Mouse (Mus musculus): ENCODE data around the gene Psme2. TPM values are rescaled to one million over a fixed set of nuclear protein-coding genes. Genes with fewer than 3 reads are reported as not detected.
A peak's percentile ranks its signal among the peaks of the same experiment; 100 is the strongest.

The Psme2 gene
- polyA plus RNA-seq, 1 experiment from 2014 or later: 225 TPM

DNA sequence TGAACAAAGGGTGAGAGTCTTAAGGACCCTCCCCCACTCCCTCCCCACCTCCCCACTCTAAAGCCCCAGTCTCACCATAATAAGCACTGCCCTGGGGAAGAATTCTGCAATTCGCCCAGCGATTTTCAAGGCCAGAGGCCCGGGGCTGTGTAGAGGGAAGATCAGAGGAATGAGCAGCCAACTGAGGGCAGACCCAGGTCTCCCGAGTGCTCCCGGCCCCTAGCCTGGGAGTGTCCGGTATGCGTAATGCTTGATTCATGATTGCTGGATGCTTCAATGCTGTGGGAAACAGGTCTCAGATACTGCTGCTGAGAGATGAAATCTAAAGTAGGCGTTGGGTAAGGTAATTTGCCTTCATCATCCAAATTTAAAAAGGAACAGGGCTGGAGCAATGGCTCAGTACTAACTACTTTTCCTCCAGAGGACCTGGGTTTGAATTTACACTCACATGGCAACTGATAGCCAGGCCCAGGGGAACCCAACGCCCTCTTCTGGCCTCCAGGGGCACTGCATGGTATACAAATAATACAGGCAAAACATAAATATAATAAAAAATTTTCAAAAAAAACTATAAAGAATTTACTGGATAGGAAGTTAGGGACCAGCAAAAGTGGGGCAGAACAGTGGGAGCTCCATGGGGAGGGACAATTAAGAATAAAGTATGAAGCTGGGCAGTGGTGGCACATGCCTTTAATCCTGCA is 8.8 kb downstream of the Psme2 start:
- 74% methylated on average over 9 of the region's 9 CpGs for WGBS
- no peaks in the 10 kb centered on the region for H3K27me3 ChIP-seq (ENCODE audit: control insufficient read depth, insufficient read depth, low read length)

GRCm38 (mm10) chr14:55580731-55581130 is 10.2 kb downstream of the Psme2 start:
- Histone ChIP-seq H3K27ac (replicated peaks in 1 of 2; ENCODE audit: control insufficient read depth in 1 of 2, insufficient read depth in 1 of 2, low read depth in 2 of 2, low read length in 2 of 2) (no peak overlapping the region), H3K27me3 (ENCODE audit: control insufficient read depth, insufficient read depth, low read length) (no peaks in the 10 kb centered on the region), H3K9me3 (ENCODE audit: control insufficient read depth, low read length) (no peaks in the 10 kb centered on the region), H3K9ac (ENCODE audit: low read length) (no peak overlapping the region), H3K36me3 (ENCODE audit: control insufficient read depth, insufficient read depth, low read length) (peaks cover 26% of the 10 kb centered on the region), H3K4me3 (ENCODE audit: control insufficient read depth in 1 of 2, insufficient read depth in 1 of 2, low read depth in 1 of 2, low read length in 2 of 2) (no peak overlapping the region), H3K4me1 (ENCODE audit: control insufficient read depth in 2 of 2, insufficient read depth in 2 of 2, low read length in 2 of 2) (peaks cover 12 to 36% of the 10 kb centered on the region in 2 experiments; a peak in 3 of 4 replicates), H3K4me2 (ENCODE audit: low read length) (no peak overlapping the region)
- ATAC-seq (ENCODE audit: insufficient number of reproducible peaks, insufficient read depth, low FRiP score, low read depth): no peak
- WGBS: 93% methylated on average over 16 of the region's 16 CpGs

More for the DNA sequence above, 8.8 kb downstream of the Psme2 start:
- Histone ChIP-seq H3K36me3 (ENCODE audit: control insufficient read depth, insufficient read depth, low read length) (peaks cover 28% of the 10 kb centered on the region), H3K4me3 (ENCODE audit: control insufficient read depth in 1 of 2, insufficient read depth in 1 of 2, low read depth in 1 of 2, low read length in 2 of 2) (no peak overlapping the region), H3K4me2 (ENCODE audit: low read length) (no peak overlapping the region), H3K4me1 (ENCODE audit: control insufficient read depth in 2 of 2, insufficient read depth in 2 of 2, low read length in 2 of 2) (peaks cover 3 to 28% of the 10 kb centered on the region in 2 experiments; a peak in 3 of 4 replicates), H3K9ac (ENCODE audit: low read length) (no peak overlapping the region), H3K9me3 (ENCODE audit: control insufficient read depth, low read length) (no peaks in the 10 kb centered on the region), H3K27ac (replicated peaks in 1 of 2; ENCODE audit: control insufficient read depth in 1 of 2, insufficient read depth in 1 of 2, low read depth in 2 of 2, low read length in 2 of 2) (no peak overlapping the region)
- ATAC-seq (ENCODE audit: insufficient number of reproducible peaks, insufficient read depth, low FRiP score, low read depth): no peak

DNA sequence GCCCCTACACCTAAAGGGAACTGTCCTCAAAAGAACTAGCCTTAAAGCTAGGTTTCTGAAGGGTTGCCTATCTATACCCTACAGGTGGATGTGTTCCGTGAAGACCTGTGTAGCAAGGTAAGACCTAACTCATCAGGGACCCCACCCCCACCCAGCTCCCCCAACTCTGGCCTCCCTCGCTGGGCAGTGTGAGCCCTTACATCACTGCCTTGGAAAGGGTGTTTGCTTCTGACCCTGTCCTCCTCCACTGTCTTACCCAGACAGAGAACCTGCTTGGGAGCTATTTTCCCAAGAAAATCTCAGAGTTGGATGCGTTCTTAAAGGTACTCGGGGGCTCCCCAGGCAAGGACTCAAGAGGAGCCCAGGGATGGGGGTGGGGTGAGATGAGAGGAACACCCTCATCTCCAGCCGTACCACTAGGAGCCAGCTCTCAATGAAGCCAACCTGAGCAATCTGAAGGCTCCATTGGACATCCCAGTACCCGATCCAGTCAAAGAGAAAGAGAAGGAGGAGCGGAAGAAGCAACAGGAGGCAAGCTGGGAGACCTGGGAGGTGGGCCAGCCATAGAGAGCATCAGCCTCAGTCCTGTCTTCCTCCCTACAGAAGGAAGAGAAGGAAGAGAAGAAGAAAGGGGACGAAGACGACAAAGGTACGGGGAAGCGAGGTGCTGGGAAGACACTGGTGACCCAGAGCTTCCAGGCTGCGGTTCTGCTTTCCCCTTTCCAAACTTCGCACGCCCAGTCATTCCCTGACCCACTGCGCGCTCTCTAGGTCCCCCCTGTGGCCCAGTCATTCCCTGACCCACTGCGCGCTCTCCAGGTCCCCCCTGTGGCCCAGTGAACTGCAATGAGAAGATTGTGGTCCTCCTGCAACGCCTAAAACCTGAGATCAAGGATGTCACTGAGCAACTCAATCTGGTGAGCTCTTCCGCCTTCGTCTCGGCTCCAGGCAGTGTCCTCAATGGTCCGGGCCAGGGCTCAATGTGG is 11.1 kb downstream of the Psme2 start:
- ATAC-seq (ENCODE audit: insufficient number of reproducible peaks, insufficient read depth, low FRiP score, low read depth): no peak
- Histone ChIP-seq H3K9ac (ENCODE audit: low read length) (no peak overlapping the region), H3K36me3 (ENCODE audit: control insufficient read depth, insufficient read depth, low read length) (peaks cover 26% of the 10 kb centered on the region), H3K9me3 (ENCODE audit: control insufficient read depth, low read length) (no peaks in the 10 kb centered on the region), H3K4me1 (ENCODE audit: control insufficient read depth in 2 of 2, insufficient read depth in 2 of 2, low read length in 2 of 2) (peaks cover 12 to 36% of the 10 kb centered on the region in 2 experiments; a peak in 3 of 4 replicates), H3K27me3 (ENCODE audit: control insufficient read depth, insufficient read depth, low read length) (no peaks in the 10 kb centered on the region), H3K27ac (replicated peaks in 1 of 2; ENCODE audit: control insufficient read depth in 1 of 2, insufficient read depth in 1 of 2, low read depth in 2 of 2, low read length in 2 of 2) (no peak overlapping the region), H3K4me3 (ENCODE audit: control insufficient read depth in 1 of 2, insufficient read depth in 1 of 2, low read depth in 1 of 2, low read length in 2 of 2) (no peak overlapping the region), H3K4me2 (ENCODE audit: low read length) (no peak overlapping the region)
- 85% methylated on average over 23 of the region's 23 CpGs for WGBS

DNA sequence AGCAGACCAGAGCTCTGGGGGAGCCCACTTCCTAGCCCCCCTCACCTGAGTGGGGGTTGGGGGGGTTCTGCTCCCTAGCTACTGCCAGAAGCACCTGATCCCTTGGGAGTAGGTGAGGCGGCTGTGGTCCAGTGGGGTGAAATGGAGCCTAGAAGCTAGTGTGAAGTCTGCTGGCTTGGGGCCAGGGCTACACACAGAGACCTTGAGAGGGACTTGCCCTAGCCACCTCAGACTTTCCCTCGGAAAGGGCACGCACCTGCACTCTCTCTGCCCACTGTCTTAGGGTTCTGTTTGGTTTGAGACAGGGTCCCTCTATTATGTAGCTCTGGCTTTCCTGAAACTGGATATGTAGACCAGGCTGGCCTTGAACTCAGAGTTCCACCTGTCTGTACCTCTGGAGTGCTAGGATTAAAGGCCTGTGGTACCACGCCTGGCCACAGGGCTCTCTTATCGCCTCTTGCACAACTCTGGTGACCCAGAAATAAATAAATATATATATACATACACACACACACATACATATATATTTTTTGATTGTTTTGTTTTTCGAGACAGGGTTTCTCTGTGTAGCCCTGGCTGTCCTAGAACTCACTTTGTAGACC is 12.1 kb downstream of the Psme2 start:
- peak overlapping the region; percentile 64 to 90 for H3K27ac ChIP-seq (replicated peaks in 1 of 2; ENCODE audit: control insufficient read depth in 1 of 2, insufficient read depth in 1 of 2, low read depth in 2 of 2, low read length in 2 of 2)
- peaks cover 26% of the 10 kb centered on the region for H3K36me3 ChIP-seq (ENCODE audit: control insufficient read depth, insufficient read depth, low read length)
- peak overlapping the region; percentile 66 to 92 for H3K4me3 ChIP-seq (ENCODE audit: control insufficient read depth in 1 of 2, insufficient read depth in 1 of 2, low read depth in 1 of 2, low read length in 2 of 2)
- H3K9me3 ChIP-seq (ENCODE audit: control insufficient read depth, low read length): no peaks in the 10 kb centered on the region
- H3K27me3 ChIP-seq (ENCODE audit: control insufficient read depth, insufficient read depth, low read length): no peaks in the 10 kb centered on the region
- peak overlapping the region; percentile 98 for H3K9ac ChIP-seq (ENCODE audit: low read length)
- peaks cover 17 to 37% of the 10 kb centered on the region in 2 experiments; a peak in 3 of 4 replicates for H3K4me1 ChIP-seq (ENCODE audit: control insufficient read depth in 2 of 2, insufficient read depth in 2 of 2, low read length in 2 of 2)
- 27% methylated on average over 6 of the region's 6 CpGs for WGBS
- 0 out of 2 replicates have a peak, but pooled peaks have one; percentile 8 for ATAC-seq (ENCODE audit: insufficient number of reproducible peaks, insufficient read depth, low FRiP score, low read depth)
- peak overlapping the region; percentile 75 for H3K4me2 ChIP-seq (ENCODE audit: low read length)

GRCm38 (mm10) chr14:55577871-55578667 is 12.8 kb downstream of the Psme2 start, which contains the start of gene Psme1:
Gene Psme1, plus strand, starts transcription at chr14:55578123.
- H3K9me3 ChIP-seq (ENCODE audit: control insufficient read depth, low read length): no peaks in the 10 kb centered on the region
- H3K27ac ChIP-seq (replicated peaks in 1 of 2; ENCODE audit: control insufficient read depth in 1 of 2, insufficient read depth in 1 of 2, low read depth in 2 of 2, low read length in 2 of 2): peak within 1 kb of the TSS; percentile 76 to 98
- H3K4me2 ChIP-seq (ENCODE audit: low read length): peak within 1 kb of the TSS; percentile 75
- WGBS: under 1% methylated on average over 23 of the region's 32 CpGs
- ATAC-seq (ENCODE audit: insufficient number of reproducible peaks, insufficient read depth, low FRiP score, low read depth): peak; percentile 69
- H3K27me3 ChIP-seq (ENCODE audit: control insufficient read depth, insufficient read depth, low read length): no peaks in the 10 kb centered on the region
- peaks cover 26% of the 10 kb centered on the region for H3K36me3 ChIP-seq (ENCODE audit: control insufficient read depth, insufficient read depth, low read length)
- H3K4me1 ChIP-seq (ENCODE audit: control insufficient read depth in 2 of 2, insufficient read depth in 2 of 2, low read length in 2 of 2): peaks cover 17 to 37% of the 10 kb centered on the region in 2 experiments; a peak in 3 of 4 replicates
- H3K4me3 ChIP-seq (ENCODE audit: control insufficient read depth in 1 of 2, insufficient read depth in 1 of 2, low read depth in 1 of 2, low read length in 2 of 2): peak within 1 kb of the TSS; percentile 66 to 92
- peak within 1 kb of the TSS; percentile 98 for H3K9ac ChIP-seq (ENCODE audit: low read length)

- peak overlapping the region; percentile 41 to 60 for H3K4me3 ChIP-seq (ENCODE audit: control insufficient read depth in 1 of 2, insufficient read depth in 1 of 2, low read depth in 1 of 2, low read length in 2 of 2)
- peaks cover 17 to 37% of the 10 kb centered on the region in 2 experiments; a peak in 3 of 4 replicates for H3K4me1 ChIP-seq (ENCODE audit: control insufficient read depth in 2 of 2, insufficient read depth in 2 of 2, low read length in 2 of 2)
- peak overlapping the region; percentile 98 to 99 for H3K27ac ChIP-seq (replicated peaks in 1 of 2; ENCODE audit: control insufficient read depth in 1 of 2, insufficient read depth in 1 of 2, low read depth in 2 of 2, low read length in 2 of 2)
- peaks cover 17% of the 10 kb centered on the region for H3K36me3 ChIP-seq (ENCODE audit: control insufficient read depth, insufficient read depth, low read length)
- H3K4me2 ChIP-seq (ENCODE audit: low read length): peak overlapping the region; percentile 66
- H3K9ac ChIP-seq (ENCODE audit: low read length): peak overlapping the region; percentile 77
- ATAC-seq (ENCODE audit: insufficient number of reproducible peaks, insufficient read depth, low FRiP score, low read depth): no peak
- no peaks in the 10 kb centered on the region for H3K9me3 ChIP-seq (ENCODE audit: control insufficient read depth, low read length)
- no peaks in the 10 kb centered on the region for H3K27me3 ChIP-seq (ENCODE audit: control insufficient read depth, insufficient read depth, low read length)
- WGBS: 46% methylated on average over 16 of the region's 16 CpGs
Observed at GRCm38 (mm10) chr14:55576376-55576775, 14.5 kb downstream of the Psme2 start.
